Mouse (Mus musculus) right cerebral cortex, adult 2 months (tissue): ENCODE data around the gene Selenos.
"Not testable (repeated sequence)": the region's sequence is repeated elsewhere in the genome, so short reads cannot be mapped to it uniquely, and the experiment has no call there.

Experiments used
- DNase-seq, 2 experiments: peaks; one replicate each; pipeline ENCODE4 v3.0.0; 2021 to 2022; ENCODE audit warnings: low spot score in 2 of 2

Gene Selenos

DNA sequence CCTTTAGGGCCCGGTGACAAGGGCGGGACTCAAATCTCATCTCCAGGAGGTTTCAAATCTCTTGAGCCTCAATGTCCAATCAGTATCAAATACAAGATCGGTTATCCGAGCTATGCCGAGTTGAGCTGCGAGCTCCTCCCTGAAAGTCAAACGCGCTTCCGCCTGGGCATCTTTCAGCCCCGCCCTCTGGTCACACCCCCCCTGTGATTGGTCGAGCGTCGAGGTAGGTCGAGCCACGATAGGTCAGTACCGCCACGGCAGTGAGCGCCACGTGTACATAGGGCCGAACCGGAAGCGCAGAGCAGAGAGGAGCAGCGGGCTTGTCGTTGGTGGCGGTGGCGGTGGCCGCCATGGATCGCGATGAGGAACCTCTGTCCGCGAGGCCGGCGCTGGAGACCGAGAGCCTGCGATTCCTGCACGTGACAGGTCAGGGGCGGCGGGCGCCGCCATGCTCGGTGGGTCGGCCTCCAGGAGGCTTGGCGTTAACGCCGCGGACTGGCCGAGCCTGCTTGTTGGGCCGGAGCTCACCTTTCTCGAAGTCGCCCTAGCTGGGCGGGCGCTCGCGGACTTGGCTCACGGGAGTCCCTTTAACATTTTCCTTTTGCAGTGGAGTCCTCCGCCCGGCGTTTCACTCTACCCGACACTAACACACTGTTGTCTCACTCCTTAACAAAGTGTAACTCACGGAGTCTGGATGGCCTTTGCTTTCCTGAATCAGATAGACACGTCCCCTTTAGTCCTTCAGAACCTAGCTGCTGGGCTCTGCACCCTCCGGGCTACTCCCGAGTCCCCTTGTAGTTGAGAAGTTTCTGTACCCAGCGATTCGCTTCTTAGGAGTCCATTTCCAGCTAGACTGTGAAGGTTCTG, at the start of gene Selenos:
TSS of gene Selenos (plus strand) at position 286 of the 867 bp plus-strand sequence.
- DNase-seq: peak; percentile 97 to 98

GRCm38 (mm10) chr7:66036809-66037208, 42.6 kb upstream of the Selenos start:
- no peak for DNase-seq

- no peak for DNase-seq
Measured at GRCm38 (mm10) chr7:66038261-66038660, 41.2 kb upstream of the Selenos start.

DNA sequence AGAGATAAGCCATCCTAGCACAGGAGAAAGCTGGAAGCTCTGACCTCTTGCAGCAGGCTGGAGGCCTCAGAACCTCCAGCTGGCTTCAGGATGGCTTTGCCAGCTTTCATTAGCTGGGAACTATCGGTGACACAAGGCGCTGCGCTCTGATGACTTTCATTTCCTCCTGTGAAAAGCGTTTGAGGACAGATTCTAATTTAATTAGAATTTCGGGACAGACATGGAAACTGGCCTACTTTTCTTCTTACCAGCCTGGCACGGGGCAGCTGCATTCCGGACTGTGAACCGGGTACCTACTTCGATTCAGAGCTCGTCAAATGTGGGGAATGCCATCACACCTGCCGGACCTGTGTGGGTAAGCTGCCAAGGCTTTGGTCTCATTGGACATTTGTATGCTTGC, 40.7 kb upstream of the Selenos start:
- no peak for DNase-seq

DNA sequence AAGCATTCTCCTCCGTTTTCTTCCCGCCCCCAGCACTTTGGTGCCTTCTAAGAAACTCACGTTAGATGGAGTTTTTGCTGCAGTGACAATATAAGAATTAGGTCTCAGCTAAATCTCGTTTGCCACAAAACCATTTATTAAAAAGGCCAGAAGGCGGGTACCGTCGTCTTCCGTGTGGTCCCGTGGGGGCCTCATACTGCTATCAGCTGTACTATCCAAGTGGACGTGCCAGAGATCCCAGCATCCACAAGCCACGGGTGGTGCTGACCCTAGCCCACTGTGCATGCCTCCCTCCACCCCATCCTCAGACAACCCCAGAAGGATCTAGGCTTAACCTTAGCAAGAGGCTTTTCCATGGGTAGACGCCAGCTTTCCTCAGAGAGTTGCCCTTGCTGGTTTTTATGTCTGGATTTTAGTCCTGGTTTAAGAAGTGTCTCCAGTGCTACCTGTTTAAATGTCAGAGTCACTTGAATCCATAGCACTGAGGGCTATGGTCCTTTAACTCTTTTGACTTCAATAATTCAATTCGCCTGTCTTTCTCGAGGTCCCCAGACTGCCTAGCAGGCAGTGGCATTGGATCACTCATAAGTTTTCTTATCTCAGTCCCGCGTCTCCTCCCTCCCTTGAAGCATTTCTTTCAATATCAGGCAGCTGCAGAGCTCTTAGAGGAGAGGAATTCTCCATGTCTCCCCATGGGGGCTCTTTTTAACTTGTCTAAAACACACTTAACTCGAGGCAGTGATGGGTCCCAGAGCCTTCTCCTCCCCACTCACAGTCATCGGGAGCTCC, 39.2 kb upstream of the Selenos start:
- no peak for DNase-seq

DNA sequence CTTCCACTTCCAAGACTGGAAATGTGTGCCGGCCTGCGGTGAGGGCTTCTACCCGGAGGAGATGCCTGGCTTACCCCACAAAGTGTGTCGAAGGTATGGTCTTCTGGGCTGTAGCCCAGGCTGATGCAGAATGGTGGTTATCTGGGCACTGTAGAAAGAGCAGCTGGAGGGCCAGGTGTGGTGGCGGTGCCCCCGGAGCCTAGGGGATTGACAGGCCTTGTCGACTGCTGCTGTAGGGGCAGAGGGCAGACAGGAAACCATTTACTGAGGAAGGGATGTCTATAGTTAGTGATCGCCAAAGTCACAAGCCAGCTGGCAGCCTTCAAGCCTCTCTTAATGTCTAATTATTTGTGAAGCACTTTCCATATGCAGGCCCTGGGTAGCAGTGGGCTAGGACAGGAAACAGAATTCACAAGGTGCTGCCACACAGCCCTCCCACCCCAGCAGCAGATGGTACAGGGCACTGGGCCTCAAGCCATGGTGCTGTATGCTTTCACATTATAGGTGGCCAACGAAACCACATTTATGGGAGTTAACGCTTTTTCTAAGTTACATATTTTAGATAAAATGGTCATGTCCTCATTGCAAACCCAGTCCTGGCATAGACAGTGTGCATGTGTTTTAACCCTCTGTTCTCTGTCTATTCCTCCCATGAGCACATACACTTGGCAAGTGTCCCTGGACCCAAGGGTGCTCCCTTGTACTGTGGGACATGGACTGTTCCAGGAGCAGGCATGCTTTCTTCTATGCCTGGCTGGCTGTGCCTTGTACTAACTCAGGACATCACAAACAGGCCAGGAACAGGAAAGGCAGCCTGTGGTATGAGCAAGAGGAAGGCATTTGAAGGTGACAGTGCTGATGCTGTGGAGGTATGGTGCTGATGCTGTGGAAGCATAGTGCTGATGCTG, 35.6 kb upstream of the Selenos start, which contains the start of gene Gm45213:
TSS of gene Gm45213 (plus strand) at position 51 of the 908 bp plus-strand sequence.
- no peak for DNase-seq

DNA sequence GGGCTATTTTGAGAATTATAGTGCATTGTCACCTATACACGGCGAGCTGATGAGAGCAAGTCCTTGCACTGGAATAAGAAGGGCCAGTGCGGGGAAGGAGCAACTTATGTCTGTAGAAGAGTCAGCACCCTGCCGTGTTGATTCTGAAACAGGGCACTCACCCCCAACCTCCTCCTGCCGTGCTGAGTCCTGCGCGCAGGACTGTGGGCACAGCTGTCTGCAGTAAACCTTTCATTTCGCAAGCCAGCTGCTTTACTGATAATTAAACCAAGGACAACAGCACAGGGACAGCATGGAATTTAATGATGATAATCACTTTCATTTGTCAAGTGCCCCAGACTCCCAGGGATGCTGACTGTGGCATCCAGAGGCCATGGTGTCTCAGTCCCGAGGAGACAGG, 34.8 kb upstream of the Selenos start:
- no peak for DNase-seq

DNA sequence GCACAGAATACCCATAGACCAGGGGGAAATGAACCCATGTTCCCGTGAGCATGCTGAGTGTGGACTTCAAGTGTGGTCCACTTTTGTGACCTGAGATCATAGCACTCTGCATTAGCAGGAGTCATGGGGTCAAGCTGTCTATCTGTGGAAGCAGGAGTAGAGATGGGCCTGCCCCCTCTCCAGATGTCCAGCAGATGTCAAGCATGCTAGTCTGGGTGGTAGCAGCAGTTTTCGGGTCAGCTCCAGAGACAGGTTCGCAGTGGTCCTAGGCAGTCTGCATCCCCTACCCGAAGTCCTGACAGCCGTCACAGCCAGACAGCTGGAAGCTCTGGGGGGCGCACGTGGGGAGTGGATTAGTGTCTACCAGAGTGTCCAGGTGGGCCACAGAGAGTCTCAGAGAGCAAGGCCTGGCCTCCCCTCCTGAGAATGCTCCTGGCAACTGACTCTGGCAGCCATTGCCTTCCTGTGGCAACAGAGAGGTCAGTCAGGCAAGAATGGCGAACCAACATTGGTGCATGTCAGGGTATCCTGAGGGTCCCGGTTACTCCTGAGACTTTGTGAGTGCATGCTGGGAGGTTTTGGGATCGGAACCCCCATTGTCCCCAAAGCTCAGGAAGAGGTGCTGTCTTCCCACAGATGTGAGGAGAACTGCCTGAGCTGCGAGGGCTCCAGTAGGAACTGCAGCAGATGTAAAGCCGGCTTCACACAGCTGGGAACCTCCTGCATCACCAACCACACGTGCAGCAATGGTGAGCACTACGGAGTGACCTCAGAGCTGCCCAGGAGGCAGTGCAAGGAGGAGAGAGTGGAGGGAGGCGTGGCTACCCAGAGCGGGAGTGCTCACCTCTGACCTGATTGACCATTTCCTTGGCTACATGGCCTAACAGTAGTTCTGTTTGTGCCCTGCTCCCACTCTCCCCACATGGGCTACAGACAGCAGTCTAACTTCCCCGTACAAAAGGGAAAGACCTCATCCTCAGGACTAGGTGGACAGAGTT, 32.2 kb upstream of the Selenos start:
- DNase-seq: no peak

- DNase-seq: no peak
Measured at GRCm38 (mm10) chr7:66047975-66048374, 31.5 kb upstream of the Selenos start.

GRCm38 (mm10) chr7:66048446-66049230, 30.8 kb upstream of the Selenos start:
- DNase-seq: no peak

DNA sequence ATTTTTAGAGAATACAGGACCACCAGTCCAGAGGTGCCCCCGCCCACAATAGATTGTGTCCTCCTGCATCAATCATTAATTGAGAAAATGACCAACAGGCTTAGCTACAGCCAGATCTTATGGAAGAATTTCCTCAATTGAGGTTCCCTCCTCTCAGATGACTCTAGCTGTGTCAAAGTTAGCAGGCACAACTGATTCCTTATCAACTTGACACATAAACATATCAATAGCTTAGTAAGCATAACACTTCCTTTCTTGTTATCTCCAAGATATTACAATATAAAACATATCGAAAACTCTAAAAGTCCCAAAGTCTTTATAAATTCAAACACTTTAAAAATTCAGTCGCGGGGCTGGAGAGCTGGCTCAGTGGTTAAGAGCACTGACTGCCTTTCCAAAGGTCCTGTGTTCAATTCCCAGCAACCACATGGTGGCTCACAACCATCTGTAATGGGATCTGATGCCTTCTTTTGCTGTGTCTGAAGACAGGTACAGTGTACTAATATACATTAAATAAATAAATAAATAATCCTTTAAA, 25.4 kb upstream of the Selenos start:
- DNase-seq: no peak

- DNase-seq: not testable (repeated sequence)
Measured at GRCm38 (mm10) chr7:66055356-66055755, 24.1 kb upstream of the Selenos start.

DNA sequence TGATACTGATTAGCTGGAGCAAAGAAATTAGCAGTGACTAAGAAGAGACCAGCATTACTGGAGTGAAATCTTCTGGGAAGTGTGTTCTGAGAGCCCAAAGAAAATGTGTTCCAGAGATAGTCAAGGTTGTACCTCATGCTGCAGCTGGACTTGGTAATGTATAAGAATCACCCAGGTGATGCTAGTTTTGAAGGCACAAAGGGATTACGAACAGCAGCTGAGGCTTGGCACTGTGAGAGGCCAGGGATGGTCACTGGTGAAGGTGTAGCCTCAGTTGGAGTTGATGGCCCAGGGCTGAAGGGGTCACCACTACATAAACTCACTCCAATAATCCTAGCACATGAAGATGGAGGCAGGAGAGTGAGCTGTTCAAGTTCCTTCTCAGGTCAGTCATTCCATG, 20.7 kb upstream of the Selenos start, which contains the start of gene Snrpa1:
TSS of gene Snrpa1 (plus strand) at position 301 of the 400 bp plus-strand sequence.
- no peak for DNase-seq

- DNase-seq: peak; percentile 88 to 90
Measured at GRCm38 (mm10) chr7:66060066-66060956, 19.1 kb upstream of the Selenos start.

GRCm38 (mm10) chr7:66061057-66061456, 18.4 kb upstream of the Selenos start:
- DNase-seq: no peak

- peak; percentile 23 to 36 for DNase-seq
Measured at GRCm38 (mm10) chr7:66076411-66076810, 3.0 kb upstream of the Selenos start.

GRCm38 (mm10) chr7:66080231-66080613, 773 bp downstream of the Selenos start:
- DNase-seq: peak in 1 of 2 experiments; percentile 18

GRCm38 (mm10) chr7:66083757-66084156, 4.3 kb downstream of the Selenos start:
- no peak for DNase-seq
